Mouse (Mus musculus) stomach, embryonic 14.5 days (tissue): Measurements from ENCODE around the gene Ddah1. TPM values are rescaled to one million over a fixed set of nuclear protein-coding genes. Genes with fewer than 3 reads are reported as not detected.
A peak's percentile ranks its signal among the peaks of the same experiment; 100 is the strongest.

ENCODE experiments used
- ATAC-seq: fragments of 200-750 bp; cut with Nextera tagmentation; 2 replicates; pipeline ENCODE4 v1.8.0; 2017; ENCODE audit warnings: low read depth, moderate TSS enrichment; ENCODE audit not compliant: insufficient number of reproducible peaks, insufficient read depth, low FRiP score
- H3K27ac ChIP-seq: fragments of 300-500 bp; sonication (generic); 2 replicates; pipeline ENCODE4 v1.5.1; 2014; ENCODE audit warnings: mild to moderate bottlenecking, low read length, moderate library complexity, mixed read lengths
- H3K27me3 ChIP-seq: fragments of 300-500 bp; sonication (generic); 2 replicates; pipeline ENCODE4 v1.6.1; 2014; ENCODE audit warnings: low read length, control low read depth, mixed read lengths; ENCODE audit not compliant: control insufficient read depth, insufficient read depth
- H3K36me3 ChIP-seq: fragments of 300-500 bp; sonication (generic); 2 replicates; pipeline ENCODE4 v1.6.1; 2014; ENCODE audit warnings: mild to moderate bottlenecking, control low read depth, low read length, moderate library complexity, mixed read lengths; ENCODE audit not compliant: control insufficient read depth, insufficient read depth
- H3K4me1 ChIP-seq: fragments of 300-500 bp; sonication (generic); 2 replicates; pipeline ENCODE4 v1.6.1; 2014; ENCODE audit warnings: low read length, control low read depth, mixed read lengths; ENCODE audit not compliant: control insufficient read depth, insufficient read depth
- H3K4me2 ChIP-seq: fragments of 300-500 bp; sonication (generic); replicated peaks from 2 replicates; pipeline ENCODE4 v1.6.1; 2014; ENCODE audit warnings: low read depth, low read length, control low read depth
- H3K4me3 ChIP-seq: fragments of 300-500 bp; sonication (generic); 2 replicates; pipeline ENCODE4 v1.5.1; 2014; ENCODE audit warnings: low read depth, low read length, control low read depth
- H3K9ac ChIP-seq: fragments of 300-500 bp; sonication (generic); replicated peaks from 2 replicates; pipeline ENCODE4 v1.6.1; 2014; ENCODE audit warnings: low read depth, mild to moderate bottlenecking, control low read depth, low read length, moderate library complexity, mixed read lengths
- H3K9me3 ChIP-seq: fragments of 300-500 bp; sonication (generic); 2 replicates; pipeline ENCODE4 v1.6.1; 2016; ENCODE audit warnings: low read depth, low read length, control low read depth; ENCODE audit not compliant: control insufficient read depth
- WGBS: fragments of 180-500 bp; shearing (Covaris S2); extraction: QIAGEN DNeasy Blood & Tissue Kit; methylation state at CpG from one replicate; pipeline ENCODE4 v1.1.7; 2014; 5-methylcytosine and 5-hydroxymethylcytosine counted together
- polyA plus RNA-seq: library from polyadenylated mRNA; unstranded; fragments of >200 nt; fragmentation: Nextera tagmentation; extraction: Ambion mirVana; gene quantifications from 2 replicates; pipeline ENCODE4 v1.2.1, GENCODE M21; 2014

Gene Ddah1
- polyA plus RNA-seq, 1 experiment from 2014 or later: 24.0 TPM

DNA sequence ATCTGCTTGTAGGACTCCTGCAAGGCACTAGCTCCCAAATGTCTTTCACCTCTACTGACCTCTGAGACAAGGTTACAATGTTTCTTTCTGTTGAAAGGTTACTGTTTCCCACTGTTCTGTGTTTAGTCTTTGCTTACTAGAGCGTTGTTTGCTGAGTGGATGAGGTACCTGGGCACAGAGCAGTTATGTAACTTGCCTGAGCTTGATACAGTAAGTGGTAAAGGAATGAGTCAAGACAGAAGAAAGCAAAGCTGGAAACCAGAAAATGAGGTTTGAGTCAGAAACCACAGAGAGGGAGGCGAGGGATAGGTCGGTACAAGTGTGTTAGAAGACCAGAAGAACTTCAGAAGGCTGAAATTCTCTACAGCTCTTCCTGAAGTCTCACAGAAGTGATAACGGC is 158.4 kb downstream of the Ddah1 start:
- H3K4me3 ChIP-seq: no peak overlapping the region
- no peaks in the 10 kb centered on the region for H3K27me3 ChIP-seq
- H3K4me2 ChIP-seq: no peak overlapping the region
- H3K4me1 ChIP-seq: peaks cover 1% of the 10 kb centered on the region; the same call in 1 of the 2 replicates
- ATAC-seq: no peak
- 80% methylated on average over 4 of the region's 4 CpGs for WGBS
- no peak overlapping the region for H3K27ac ChIP-seq
- H3K36me3 ChIP-seq: no peaks in the 10 kb centered on the region
- no peak overlapping the region for H3K9ac ChIP-seq
- no peaks in the 10 kb centered on the region for H3K9me3 ChIP-seq

GRCm38 (mm10) chr3:145922019-145922854 is 163.8 kb downstream of the Ddah1 start, which contains the start of gene Bcl10:
Gene Bcl10, plus strand, starts transcription at chr3:145922804.
- Histone ChIP-seq H3K4me1 (peaks cover 18% of the 10 kb centered on the region), H3K9ac (peak within 1 kb of the TSS; percentile 1; the same call in 1 of the 2 replicates), H3K9me3 (no peaks in the 10 kb centered on the region), H3K27me3 (no peaks in the 10 kb centered on the region), H3K36me3 (no peaks in the 10 kb centered on the region), H3K4me2 (peak within 1 kb of the TSS; percentile 55), H3K27ac (peak within 1 kb of the TSS; percentile 84), H3K4me3 (peak within 1 kb of the TSS; percentile 20)
- WGBS: 31% methylated on average over 11 of the region's 11 CpGs
- no peak for ATAC-seq

DNA sequence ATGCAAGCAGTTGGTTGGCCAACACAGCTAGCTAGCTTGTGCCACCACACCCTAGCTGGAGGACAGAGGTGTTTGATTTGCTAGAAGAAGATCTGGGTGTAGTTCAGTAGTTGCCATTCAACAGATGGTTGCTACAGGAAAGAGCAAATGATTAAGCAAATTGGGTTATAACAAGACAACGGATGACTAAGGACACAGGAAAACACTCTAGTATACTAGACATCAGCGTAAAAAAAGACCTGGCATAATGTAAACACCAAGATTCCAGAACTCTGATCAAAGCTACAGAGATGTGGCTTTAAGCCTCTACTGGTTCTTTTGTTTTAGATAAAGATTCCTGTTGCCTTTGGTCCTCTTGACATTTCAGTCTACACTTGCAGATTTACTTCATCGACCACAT is 164.5 kb downstream of the Ddah1 start:
- no peak for ATAC-seq
- H3K9me3 ChIP-seq: no peaks in the 10 kb centered on the region
- H3K36me3 ChIP-seq: peaks cover 5% of the 10 kb centered on the region; the same call in 1 of the 2 replicates
- peak overlapping the region; percentile 84; the same call in 1 of the 2 replicates for H3K27ac ChIP-seq
- no peak overlapping the region for H3K4me3 ChIP-seq
- H3K4me1 ChIP-seq: peaks cover 18% of the 10 kb centered on the region
- no peak overlapping the region for H3K9ac ChIP-seq
- H3K4me2 ChIP-seq: no peak overlapping the region
- H3K27me3 ChIP-seq: no peaks in the 10 kb centered on the region
- 38% methylated on average over 3 of the region's 3 CpGs for WGBS

DNA sequence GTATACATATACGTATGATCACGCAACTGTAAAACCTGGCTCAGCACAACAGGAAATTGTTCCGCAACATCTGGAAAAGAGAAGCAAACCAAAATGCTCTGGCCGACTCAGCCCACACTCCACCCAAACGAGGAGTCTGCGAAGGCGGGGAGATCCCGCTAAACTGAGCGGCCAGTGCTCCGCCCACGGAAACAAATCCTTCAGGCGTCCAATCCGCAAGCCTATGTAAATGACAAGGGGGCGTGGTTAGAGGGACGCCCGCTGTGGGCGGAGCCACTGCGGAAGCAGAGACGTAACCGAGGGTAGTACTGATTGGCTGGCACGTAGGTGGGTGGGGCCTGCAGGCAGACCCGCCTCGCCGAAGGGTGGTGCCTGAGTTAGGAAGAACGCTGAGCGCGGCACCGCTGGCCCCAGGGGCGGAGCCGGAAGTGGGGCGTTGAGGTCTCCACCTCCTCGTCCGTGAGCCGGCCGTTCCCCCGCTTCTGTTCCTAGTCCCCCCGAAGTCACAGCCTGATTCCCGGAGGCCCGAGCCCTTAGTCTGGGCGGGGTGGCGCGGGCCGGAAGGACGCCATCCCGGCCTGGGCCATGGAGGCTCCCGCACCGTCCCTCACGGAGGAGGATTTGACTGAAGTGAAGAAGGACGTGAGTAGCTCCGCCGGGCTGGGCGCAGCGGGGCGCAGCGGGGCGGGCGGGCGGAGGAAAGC is 165.6 kb downstream of the Ddah1 start:
- Histone ChIP-seq H3K27me3 (no peaks in the 10 kb centered on the region), H3K4me1 (peaks cover 18% of the 10 kb centered on the region), H3K9me3 (no peaks in the 10 kb centered on the region), H3K9ac (peak overlapping the region; percentile 84), H3K36me3 (peaks cover 9% of the 10 kb centered on the region; the same call in 1 of the 2 replicates), H3K27ac (peak overlapping the region; percentile 96), H3K4me2 (peak overlapping the region; percentile 69), H3K4me3 (peak overlapping the region; percentile 86)
- WGBS: under 1% methylated on average over 55 of the region's 58 CpGs
- ATAC-seq: peak; percentile 100

DNA sequence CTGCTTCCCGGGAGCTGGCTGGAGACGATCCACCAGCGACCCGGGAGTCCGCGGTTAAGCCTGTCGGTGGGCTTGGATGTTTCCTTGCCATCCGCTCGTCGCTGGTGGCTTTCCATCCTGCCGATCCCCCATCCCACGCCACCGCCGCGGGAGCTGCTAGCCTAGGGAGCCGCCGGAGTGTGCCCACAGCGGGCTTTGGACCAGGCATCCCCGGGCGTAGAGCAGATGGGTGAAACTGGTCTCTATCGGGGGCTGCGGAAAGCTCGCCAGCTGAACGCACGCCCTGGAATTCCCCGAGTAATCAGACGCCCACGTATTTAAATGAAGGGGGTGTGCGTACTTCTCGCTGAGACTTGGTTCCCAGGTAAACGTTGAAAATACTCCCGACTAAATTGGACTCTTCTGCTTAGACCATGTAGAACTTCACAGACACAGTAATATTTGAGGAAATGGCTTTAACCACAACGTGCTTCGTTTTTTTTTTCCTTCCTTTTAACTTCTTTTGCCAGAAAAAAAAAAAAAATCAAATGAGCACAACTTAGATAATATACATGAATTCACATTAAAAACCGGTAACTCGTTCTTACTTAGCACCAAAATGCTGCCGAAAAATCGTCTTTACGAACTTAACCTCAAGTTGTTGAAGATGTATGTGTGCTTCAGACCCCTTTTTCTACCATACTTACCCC is 166.3 kb downstream of the Ddah1 start:
- Histone ChIP-seq H3K4me3 (peak overlapping the region; percentile 86), H3K9me3 (no peaks in the 10 kb centered on the region), H3K36me3 (peaks cover 9% of the 10 kb centered on the region; the same call in 1 of the 2 replicates), H3K27me3 (no peaks in the 10 kb centered on the region), H3K27ac (peak overlapping the region; percentile 96), H3K9ac (peak overlapping the region; percentile 84), H3K4me1 (peaks cover 18% of the 10 kb centered on the region), H3K4me2 (peak overlapping the region; percentile 69)
- WGBS: 3% methylated on average over 39 of the region's 39 CpGs
- no peak for ATAC-seq

DNA sequence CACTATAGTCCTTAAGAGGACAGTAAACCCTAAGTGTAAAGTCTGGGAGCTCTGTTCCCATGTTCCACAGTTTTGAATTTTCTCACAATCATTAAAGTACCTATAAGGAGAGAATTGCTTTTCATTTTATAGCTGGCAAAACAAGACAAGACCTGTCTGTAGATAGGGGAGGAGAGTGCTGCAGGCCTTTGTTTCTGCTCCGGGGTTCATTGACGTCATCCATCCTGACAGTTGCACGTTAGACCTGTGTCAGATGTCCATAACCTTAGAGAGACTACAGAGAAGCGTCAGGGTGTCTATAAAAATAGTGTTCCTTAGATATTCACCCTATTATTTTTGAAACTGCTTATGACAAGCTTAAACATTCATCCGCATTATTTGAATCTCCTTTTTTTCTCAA is 167.0 kb downstream of the Ddah1 start:
- H3K4me3 ChIP-seq: peak overlapping the region; percentile 86
- peaks cover 18% of the 10 kb centered on the region for H3K4me1 ChIP-seq
- no peak for ATAC-seq
- no peaks in the 10 kb centered on the region for H3K9me3 ChIP-seq
- H3K27me3 ChIP-seq: no peaks in the 10 kb centered on the region
- H3K4me2 ChIP-seq: peak overlapping the region; percentile 69
- 0 out of 2 replicates have a peak overlapping the region, but pooled peaks have one; percentile 12 for H3K9ac ChIP-seq
- no peak overlapping the region for H3K27ac ChIP-seq
- WGBS: 57% methylated on average over 5 of the region's 5 CpGs
- peaks cover 11% of the 10 kb centered on the region for H3K36me3 ChIP-seq

DNA sequence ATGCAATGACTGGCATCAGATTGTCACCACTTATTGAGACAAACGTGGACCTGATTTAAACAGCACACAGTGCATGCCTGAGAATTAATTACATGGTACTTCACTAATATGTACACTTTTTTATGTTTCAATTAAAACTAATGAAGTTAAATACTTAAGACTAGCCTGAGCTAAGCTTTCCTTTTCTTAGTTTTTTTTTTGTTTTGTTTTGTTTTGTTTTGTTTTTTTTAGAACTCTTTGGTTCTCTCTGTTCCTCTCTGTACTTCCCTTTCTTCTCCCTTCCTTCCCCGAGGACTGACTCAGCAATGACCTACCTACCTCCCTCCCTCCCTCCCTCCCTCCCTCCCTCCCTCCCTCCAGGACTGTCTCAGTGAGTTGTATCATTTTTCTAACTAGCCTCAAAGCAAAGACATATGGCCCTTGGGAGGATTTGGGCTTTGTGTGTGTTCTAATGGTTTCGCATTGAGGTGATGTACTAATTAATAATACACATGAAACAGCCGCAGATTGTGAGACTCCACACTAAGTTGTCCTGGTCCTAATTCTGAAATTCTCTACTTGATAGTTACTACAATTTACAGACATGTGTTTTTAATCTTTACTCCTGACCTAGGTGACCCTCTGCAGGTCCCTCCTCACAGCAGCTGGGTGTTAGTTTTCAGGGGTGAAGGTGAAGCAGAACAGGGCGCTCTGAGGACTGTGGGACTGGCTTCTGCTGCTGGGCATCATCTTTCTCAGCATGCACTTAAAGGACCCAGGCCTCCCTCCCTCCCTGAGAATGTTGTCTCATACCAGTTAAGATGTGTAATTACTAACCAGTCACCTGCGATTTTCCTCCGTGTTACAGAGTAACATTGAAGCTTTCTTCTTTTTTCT is 171.3 kb downstream of the Ddah1 start:
- WGBS: 69% methylated on average over 7 of the region's 7 CpGs
- Histone ChIP-seq H3K27me3 (no peaks in the 10 kb centered on the region), H3K4me2 (no peak overlapping the region), H3K4me3 (no peak overlapping the region), H3K9me3 (no peaks in the 10 kb centered on the region), H3K27ac (no peak overlapping the region), H3K4me1 (peaks cover 11% of the 10 kb centered on the region), H3K9ac (no peak overlapping the region), H3K36me3 (peaks cover 33% of the 10 kb centered on the region)
- ATAC-seq: no peak
